Mouse (Mus musculus) lung, adult 2 months (tissue): Measurements from ENCODE around the gene Fstl4.

Experiments used
- CTCF ChIP-seq: fragments of 200-500 bp; IDR thresholded peaks from 2 replicates; pipeline ENCODE4 v1.5.1; 2011; ENCODE audit warnings: mild to moderate bottlenecking, low read length, control low read depth; ENCODE audit not compliant: insufficient read depth
- POLR2A ChIP-seq: fragments of 200-500 bp; IDR thresholded peaks from 2 replicates; pipeline ENCODE4 v1.6.1; 2011; ENCODE audit warnings: low read depth, mild to moderate bottlenecking, control low read depth, low read length, borderline replicate concordance; ENCODE audit errors: extremely low read depth

GRCm38 (mm10) chr11:52886559-52887303 is 122.3 kb downstream of the Fstl4 start:
- TF ChIP-seq CTCF = no peak
- TF ChIP-seq POLR2A = no peak
